Mouse (Mus musculus): ENCODE measurements around the gene Spert. TPM values are rescaled to one million over a fixed set of nuclear protein-coding genes. Genes with fewer than 3 reads are reported as not detected.

The Spert gene
- polyA plus RNA-seq (2012; ENCODE audit: insufficient read depth, insufficient read length, missing spikeins): not detected in 2 replicates

DNA sequence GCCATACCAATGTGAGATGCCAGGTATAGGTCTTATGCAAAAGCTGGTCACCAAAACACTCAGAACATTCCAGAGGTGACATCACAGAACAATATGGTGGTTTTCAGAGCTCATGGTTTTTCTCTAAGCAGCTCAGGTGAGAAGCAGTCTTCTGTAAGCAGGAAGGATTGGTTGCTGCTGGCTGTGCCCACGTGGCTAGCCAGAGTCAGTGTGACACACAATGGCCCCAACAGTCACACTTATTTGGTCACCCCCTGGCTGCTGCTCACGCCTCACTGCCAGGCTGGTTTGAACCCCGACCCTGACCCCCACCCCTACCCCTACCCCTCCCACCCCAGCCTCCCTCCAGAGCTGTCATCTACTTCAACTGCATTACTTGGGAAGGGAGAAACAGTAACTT is at the start of gene Spert:
Gene Spert, minus strand, starts transcription at position 139 of the 400 bp plus-strand sequence.
- no peaks in the 10 kb centered on the region for H3K4me1 ChIP-seq (ENCODE audit: control insufficient read depth, insufficient read depth, insufficient read length, low read length)
- H3K27ac ChIP-seq (replicated peaks; ENCODE audit: low read depth, low read length): no peak within 1 kb of the TSS
- H3K4me3 ChIP-seq (ENCODE audit: insufficient read depth, low read depth, low read length): no peak within 1 kb of the TSS

DNA sequence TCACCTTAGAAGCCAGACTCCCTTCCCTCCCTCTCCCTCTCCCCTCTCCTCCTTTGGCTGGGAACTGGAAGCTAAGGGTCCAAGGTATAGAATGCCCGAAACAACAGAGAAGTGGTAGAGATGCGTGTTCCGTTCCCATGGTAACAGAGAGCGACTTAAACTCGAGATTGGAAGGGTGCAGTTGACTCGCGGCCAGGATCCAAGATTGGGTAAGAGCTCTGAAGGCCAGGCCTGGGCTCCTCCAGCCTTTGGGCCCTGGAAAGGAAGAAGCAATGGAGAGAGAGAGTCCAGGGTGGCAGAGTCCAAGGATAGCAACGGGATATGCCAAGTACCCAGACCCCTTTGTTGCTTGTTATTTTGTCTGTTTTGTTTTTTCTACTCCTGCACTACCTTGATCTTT is 49.2 kb upstream of the Spert start, which contains the start of gene Erich6b:
Gene Erich6b, plus strand, starts transcription at position 180 of the 400 bp plus-strand sequence.
- H3K4me1 ChIP-seq (ENCODE audit: control insufficient read depth, insufficient read depth, insufficient read length, low read length): no peaks in the 10 kb centered on the region
- no peak within 1 kb of the TSS for H3K4me3 ChIP-seq (ENCODE audit: insufficient read depth, low read depth, low read length)
- no peak within 1 kb of the TSS for H3K27ac ChIP-seq (replicated peaks; ENCODE audit: low read depth, low read length)

DNA sequence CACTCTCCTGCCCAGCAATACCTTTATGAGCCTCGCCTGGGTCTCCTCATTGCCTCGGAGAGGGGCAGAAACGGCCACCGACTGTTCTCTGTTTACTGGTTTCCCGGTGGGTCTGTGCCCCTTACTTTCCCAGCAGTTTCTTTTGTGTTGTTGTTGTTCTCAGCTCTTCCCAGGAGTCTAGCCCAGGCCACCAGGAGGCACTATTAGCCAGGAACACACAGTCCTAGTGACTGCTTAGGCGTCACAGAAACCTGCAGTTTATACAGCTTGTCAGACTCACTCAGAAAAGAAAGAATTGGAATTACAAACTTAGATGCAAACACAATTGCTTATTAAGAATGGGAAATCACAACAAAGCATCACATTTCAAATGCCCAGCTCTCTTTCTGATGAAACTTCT is 48.5 kb upstream of the Spert start:
- no peak overlapping the region for H3K4me3 ChIP-seq (ENCODE audit: insufficient read depth, low read depth, low read length)
- no peaks in the 10 kb centered on the region for H3K4me1 ChIP-seq (ENCODE audit: control insufficient read depth, insufficient read depth, insufficient read length, low read length)
- no peak overlapping the region for H3K27ac ChIP-seq (replicated peaks; ENCODE audit: low read depth, low read length)

DNA sequence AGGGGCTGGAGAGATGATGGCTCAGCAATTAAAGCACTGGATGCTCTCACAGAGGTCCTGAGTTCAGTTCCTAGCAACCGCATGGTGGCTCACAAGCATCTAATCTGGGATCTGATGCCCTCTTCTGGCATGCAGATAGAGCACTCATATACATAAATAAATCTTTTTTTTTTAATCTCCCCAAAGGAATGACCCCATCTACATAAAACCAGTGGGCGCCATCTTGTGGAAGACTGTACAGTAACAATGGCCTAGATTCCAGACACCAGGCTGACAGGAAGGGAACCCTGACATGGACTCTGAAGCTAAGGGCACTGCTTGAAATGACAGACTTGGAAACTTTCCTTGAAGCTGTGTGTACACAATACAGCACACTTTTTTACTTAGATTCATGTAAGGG is 47.9 kb upstream of the Spert start:
- H3K4me1 ChIP-seq (ENCODE audit: control insufficient read depth, insufficient read depth, insufficient read length, low read length): no peaks in the 10 kb centered on the region
- H3K4me3 ChIP-seq (ENCODE audit: insufficient read depth, low read depth, low read length): no peak overlapping the region
- H3K27ac ChIP-seq (replicated peaks; ENCODE audit: low read depth, low read length): no peak overlapping the region

DNA sequence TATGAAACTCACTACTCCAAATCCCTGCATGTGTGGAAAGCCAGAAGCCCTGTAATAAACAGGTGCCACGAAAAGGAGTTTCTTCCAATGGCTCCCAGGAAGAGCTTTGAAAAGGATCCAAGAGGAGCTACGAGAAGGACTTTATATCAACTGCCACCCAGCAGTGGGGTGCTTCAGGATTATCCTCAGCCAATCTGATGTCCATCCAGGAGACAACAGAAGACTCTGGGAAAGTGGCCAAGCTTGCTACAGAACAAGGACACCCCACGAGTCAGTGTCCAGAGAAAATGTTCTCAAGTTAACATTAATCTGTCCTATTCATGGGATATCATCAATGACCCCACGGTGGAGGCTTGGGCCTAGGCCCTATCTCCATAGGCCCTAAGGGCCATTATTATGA is 44.7 kb upstream of the Spert start:
- Histone ChIP-seq H3K4me1 (ENCODE audit: control insufficient read depth, insufficient read depth, insufficient read length, low read length) (no peaks in the 10 kb centered on the region), H3K4me3 (ENCODE audit: insufficient read depth, low read depth, low read length) (no peak overlapping the region), H3K27ac (replicated peaks; ENCODE audit: low read depth, low read length) (no peak overlapping the region)

DNA sequence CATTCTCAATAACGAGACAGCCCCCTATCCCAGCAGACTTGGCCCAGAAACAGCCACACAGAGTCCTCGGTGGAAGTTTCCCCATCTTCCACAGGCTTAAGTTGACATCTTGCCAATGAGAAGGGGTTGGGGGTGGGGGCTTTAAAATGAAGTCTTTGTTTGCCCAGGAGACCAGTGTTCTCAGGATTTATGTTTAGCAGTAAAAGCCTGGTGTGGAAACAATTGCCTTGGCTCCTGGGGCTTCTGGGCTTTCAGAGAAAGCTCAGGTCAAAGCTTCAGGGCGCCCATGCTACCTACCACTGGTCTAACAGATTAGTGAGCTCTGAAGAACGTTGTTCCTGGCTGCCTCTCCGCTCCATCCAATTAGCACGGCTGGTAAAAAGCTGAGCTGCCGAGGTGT is 43.2 kb upstream of the Spert start:
- no peaks in the 10 kb centered on the region for H3K4me1 ChIP-seq (ENCODE audit: control insufficient read depth, insufficient read depth, insufficient read length, low read length)
- H3K27ac ChIP-seq (replicated peaks; ENCODE audit: low read depth, low read length): no peak overlapping the region
- H3K4me3 ChIP-seq (ENCODE audit: insufficient read depth, low read depth, low read length): no peak overlapping the region

DNA sequence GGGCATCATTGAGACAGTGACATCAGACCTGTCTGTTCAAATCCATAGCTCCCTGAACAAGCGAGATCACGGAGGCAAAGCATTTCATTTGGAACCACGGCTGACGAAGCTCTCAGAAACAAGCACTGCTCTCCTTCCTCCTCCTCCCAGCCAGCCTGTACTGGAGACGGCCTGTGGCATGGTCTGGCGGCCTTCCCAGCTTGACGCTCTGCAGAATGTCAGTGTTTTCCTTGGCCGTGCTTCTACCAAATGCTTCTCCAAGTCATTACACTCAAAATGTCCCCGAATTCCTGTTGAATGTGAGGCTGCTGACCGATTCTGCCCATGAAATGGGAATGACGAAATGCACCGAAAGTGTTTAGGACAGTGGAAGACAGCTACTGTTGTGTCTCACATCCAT is 42.4 kb upstream of the Spert start:
- Histone ChIP-seq H3K4me1 (ENCODE audit: control insufficient read depth, insufficient read depth, insufficient read length, low read length) (no peaks in the 10 kb centered on the region), H3K4me3 (ENCODE audit: insufficient read depth, low read depth, low read length) (no peak overlapping the region), H3K27ac (replicated peaks; ENCODE audit: low read depth, low read length) (no peak overlapping the region)

DNA sequence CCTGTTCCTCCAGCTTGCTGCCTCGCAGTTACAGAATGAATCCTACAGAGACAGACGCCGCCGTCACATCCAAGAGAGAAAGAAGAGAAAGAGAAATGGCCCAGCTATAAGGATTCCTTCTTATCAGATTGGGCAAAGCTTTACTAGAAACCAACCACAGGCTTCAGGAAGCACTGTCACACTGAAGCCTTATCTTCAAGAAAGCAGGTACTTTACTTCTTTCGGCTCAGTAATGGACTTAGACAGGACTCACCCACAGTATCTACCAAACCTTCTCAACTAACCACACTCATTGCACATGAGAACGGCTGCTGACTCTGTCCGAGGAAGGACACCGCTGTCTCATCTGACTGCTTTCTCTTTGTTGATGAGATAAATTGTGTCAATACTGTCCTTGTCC is 36.0 kb upstream of the Spert start:
- no peak overlapping the region for H3K4me3 ChIP-seq (ENCODE audit: insufficient read depth, low read depth, low read length)
- no peak overlapping the region for H3K27ac ChIP-seq (replicated peaks; ENCODE audit: low read depth, low read length)
- H3K4me1 ChIP-seq (ENCODE audit: control insufficient read depth, insufficient read depth, insufficient read length, low read length): no peaks in the 10 kb centered on the region

DNA sequence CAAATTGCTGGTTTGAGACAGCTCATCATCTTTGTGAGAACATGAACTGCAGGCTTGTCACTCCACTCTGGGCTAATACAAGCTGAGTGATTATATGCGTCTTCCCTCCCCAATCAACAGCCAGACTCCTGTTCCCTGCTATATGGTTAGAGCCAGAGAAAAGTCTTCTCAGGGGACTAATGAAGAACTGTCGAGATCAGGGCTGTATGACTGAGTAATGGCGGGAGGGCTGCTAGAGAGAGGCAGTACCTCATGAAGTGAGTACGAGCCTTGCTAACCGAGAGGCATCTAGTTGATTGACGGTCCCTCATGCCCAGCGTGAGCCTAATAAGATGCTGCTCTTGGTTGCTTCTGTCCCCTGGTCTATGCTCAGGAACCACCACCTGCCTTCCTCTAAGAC is 30.1 kb upstream of the Spert start:
- Histone ChIP-seq H3K4me3 (ENCODE audit: insufficient read depth, low read depth, low read length) (no peak overlapping the region), H3K27ac (replicated peaks; ENCODE audit: low read depth, low read length) (no peak overlapping the region)

DNA sequence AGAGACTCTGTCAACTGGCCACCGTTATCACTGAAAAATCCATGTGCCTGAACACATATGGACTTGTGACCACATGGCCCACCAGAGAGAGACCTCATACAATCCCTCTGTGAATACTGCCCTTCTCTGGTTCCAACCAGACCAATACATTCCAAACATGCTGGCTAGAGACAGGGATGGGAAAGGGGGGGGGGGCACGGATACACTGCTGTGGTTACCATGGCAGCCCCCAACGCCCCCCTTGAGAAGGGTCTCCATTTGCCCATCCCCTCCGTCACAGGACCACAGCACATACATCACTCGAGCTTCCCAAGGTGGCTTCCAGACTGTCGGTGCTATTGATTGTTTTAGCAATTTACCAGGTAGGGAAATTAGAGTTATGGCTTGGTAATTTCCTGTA is 23.5 kb upstream of the Spert start:
- Histone ChIP-seq H3K27ac (replicated peaks; ENCODE audit: low read depth, low read length) (no peak overlapping the region), H3K4me3 (ENCODE audit: insufficient read depth, low read depth, low read length) (no peak overlapping the region), H3K4me1 (ENCODE audit: control insufficient read depth, insufficient read depth, insufficient read length, low read length) (no peaks in the 10 kb centered on the region)

More for the DNA sequence above, 30.1 kb upstream of the Spert start:
- H3K4me1 ChIP-seq (ENCODE audit: control insufficient read depth, insufficient read depth, insufficient read length, low read length): no peaks in the 10 kb centered on the region

DNA sequence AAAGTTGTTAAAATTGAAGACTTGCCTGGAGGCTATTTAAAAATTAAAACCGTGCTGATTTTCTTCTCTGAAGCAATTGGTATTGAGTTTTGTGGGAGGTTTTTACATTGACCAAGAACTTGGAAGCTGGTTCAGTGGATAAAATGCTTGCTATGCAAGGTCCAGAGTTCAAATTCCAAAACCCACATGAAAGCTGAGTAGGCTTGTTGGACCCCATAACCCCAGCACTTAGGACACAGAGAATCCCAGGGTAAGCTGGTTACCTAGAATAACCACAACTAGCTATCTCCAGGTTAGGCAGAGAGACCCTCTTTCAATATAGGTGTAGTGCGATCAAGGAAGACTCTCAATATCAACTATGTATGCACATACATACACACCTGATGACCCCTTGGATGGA is 16.3 kb upstream of the Spert start:
- Histone ChIP-seq H3K4me1 (ENCODE audit: control insufficient read depth, insufficient read depth, insufficient read length, low read length) (no peaks in the 10 kb centered on the region), H3K4me3 (ENCODE audit: insufficient read depth, low read depth, low read length) (no peak overlapping the region), H3K27ac (replicated peaks; ENCODE audit: low read depth, low read length) (no peak overlapping the region)

DNA sequence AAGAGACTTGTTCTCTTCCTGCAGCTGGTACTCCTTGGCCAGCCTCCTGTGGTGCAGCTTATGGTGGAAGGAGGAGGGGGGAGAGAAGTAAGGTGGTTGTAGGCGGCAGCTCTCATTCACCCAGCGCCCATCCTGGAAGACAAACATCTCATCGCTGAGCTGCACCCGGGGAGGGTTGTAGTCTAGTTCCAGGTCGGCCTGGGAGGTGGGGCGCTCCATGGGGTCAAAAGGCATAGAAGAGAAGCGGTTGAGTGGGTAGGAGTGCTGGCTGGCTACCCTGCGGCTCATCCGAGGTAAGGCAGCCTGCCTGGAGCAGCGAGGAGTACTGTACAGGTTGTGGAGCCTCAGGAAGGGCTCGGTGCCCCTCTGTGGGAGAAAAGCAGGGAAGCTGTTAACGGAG is 9.0 kb downstream of the Spert start:
- Histone ChIP-seq H3K4me1 (ENCODE audit: control insufficient read depth, insufficient read depth, insufficient read length, low read length) (no peaks in the 10 kb centered on the region), H3K27ac (replicated peaks; ENCODE audit: low read depth, low read length) (no peak overlapping the region), H3K4me3 (ENCODE audit: insufficient read depth, low read depth, low read length) (no peak overlapping the region)

DNA sequence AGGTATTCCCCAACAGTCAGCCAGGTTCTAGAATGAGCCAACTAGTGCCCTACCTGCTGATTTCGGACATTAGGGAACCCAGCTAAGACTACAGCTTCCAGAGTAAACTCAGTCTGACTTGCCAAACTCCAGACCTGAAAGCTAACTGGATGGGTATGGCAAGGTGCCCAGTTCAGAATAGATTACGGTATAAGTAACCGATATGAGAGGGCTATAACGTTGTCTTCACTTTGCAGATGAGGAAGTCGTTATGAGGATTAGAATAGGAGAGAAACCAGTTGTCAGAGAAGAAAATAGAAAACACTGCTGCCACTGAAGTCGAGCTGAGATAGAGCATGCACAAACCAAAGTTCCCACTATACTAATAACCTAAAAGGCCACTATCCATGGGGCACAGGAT is 13.9 kb downstream of the Spert start:
- Histone ChIP-seq H3K27ac (replicated peaks; ENCODE audit: low read depth, low read length) (no peak overlapping the region), H3K4me1 (ENCODE audit: control insufficient read depth, insufficient read depth, insufficient read length, low read length) (no peaks in the 10 kb centered on the region), H3K4me3 (ENCODE audit: insufficient read depth, low read depth, low read length) (no peak overlapping the region)

DNA sequence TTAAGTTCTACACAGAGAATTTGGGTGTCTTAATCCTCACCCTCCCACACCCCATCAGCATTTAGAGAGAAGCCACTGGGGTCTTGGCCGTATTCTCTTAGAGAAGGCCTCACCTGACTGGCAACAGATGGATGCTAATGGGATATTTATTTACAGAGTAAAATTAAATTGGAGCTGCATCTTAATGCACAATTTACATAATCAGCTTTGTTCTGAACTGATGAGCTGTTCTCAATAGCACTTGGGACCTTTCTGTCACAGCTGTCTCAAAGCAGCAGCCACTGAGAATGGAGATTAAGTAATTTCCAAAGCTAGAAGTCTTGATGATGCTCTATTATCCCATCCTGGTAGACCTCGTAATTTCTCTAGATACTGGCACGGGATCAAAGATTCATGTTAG is 26.6 kb downstream of the Spert start:
- Histone ChIP-seq H3K27ac (replicated peaks; ENCODE audit: low read depth, low read length) (no peak overlapping the region), H3K4me1 (ENCODE audit: control insufficient read depth, insufficient read depth, insufficient read length, low read length) (peaks cover 2% of the 10 kb centered on the region), H3K4me3 (ENCODE audit: insufficient read depth, low read depth, low read length) (no peak overlapping the region)

DNA sequence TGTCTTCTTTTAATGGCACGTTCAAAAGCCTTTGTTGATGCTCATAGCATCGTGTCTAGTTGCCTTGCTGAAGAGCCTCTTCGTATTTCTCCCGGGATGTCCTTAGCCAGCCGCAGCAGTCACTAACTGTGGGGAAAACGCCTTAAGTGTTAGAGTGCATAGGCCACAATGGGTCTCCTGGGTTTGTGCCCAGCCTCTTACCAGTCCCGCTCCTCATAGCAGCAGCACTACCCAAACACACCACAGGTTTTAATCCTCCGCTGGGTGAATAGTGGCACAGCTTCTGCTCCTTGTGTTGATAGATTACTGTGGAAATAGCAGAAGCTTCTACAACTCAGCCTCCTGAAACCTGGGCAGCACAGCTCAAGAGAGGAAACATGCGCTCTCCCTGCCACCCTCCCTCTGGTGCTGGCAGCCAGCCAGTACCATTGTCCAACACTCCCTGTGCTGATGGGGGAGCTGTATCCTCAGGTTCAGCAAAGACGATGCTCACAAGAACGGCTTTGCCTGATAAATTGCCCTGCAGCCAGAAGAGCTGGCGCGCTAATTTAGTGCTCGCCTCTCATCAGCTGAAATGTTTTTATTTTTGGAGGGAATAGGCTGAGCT is 27.3 kb downstream of the Spert start:
- H3K27ac ChIP-seq (replicated peaks; ENCODE audit: low read depth, low read length): no peak overlapping the region
- H3K4me3 ChIP-seq (ENCODE audit: insufficient read depth, low read depth, low read length): no peak overlapping the region
- H3K4me1 ChIP-seq (ENCODE audit: control insufficient read depth, insufficient read depth, insufficient read length, low read length): peaks cover 3% of the 10 kb centered on the region

DNA sequence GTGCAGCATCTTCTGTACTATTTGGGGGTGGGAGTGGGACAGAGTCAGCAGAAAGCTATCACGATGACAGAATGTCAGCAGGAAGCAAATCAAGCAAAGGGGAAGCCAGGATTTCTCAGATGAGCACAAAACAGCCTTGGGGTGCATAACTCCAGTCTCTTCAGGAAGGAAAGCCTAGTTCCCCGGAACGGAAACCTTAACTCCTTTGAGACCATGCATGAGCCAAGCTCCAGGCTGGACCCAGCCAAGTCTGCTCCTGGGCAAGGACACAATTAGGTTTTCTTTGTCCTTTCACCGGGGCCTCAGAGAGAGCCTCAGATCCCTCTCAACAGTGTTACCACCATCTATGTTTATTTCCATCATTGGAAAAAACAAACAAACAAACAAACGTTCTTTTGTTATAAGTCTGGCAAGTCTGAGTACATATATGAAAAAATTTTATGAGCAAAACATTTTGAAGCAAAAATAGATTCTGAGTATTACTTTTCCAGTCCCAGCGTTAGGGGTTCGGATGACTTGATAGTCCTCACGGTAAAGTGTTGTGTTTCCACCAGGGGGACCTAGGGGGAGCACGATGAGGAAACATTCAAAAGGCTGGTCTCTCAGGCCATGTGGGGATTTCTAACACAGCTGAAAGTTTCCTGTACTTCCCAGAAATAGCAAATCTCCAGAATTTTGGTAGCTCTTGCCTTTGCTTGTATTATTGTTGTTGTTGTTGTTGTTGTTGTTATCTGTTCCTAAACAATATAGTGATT is 31.2 kb downstream of the Spert start:
- H3K4me1 ChIP-seq (ENCODE audit: control insufficient read depth, insufficient read depth, insufficient read length, low read length): peaks cover 3% of the 10 kb centered on the region
- H3K4me3 ChIP-seq (ENCODE audit: insufficient read depth, low read depth, low read length): no peak overlapping the region
- no peak overlapping the region for H3K27ac ChIP-seq (replicated peaks; ENCODE audit: low read depth, low read length)

Measured in brown adipose tissue, adult 24 weeks (tissue).